Mouse (Mus musculus): ENCODE data around the gene Vmn1r42. TPM values are rescaled to one million over a fixed set of nuclear protein-coding genes. Genes with fewer than 3 reads are reported as not detected.
"Not testable (repeated sequence)": the region's sequence is repeated elsewhere in the genome, so short reads cannot be mapped to it uniquely, and the experiment has no call there.

Gene Vmn1r42
- total RNA-seq (2021), result not detected
- long read RNA-seq, experiment 1, result 0 reads
- long read RNA-seq, experiment 2, result 0 reads

- intact Hi-C loops (cut with DNase I; ENCODE audit: low total_unique reads), result not testable (repeated sequence)
Observed at GRCm38 (mm10) chr6:89876313-89876712, at the start of gene Vmn1r42, which contains the start of gene Vmn1r43. TSS of gene Vmn1r42 (minus strand) at chr6:89876413. TSS of gene Vmn1r43 (minus strand) at chr6:89876413.

GRCm38 (mm10) chr6:89883812-89884211, 7.6 kb upstream of the Vmn1r42 start:
- DNase-seq, result no peak
- intact Hi-C loops (cut with DNase I; ENCODE audit: low total_unique reads), result no loop called here

More at GRCm38 (mm10) chr6:89876313-89876712, at the start of gene Vmn1r42, which contains the start of gene Vmn1r43:
- not testable (repeated sequence) for DNase-seq

- no peak for DNase-seq
- intact Hi-C loops (cut with DNase I; ENCODE audit: low total_unique reads), result no loop called here
Observed at GRCm38 (mm10) chr6:89883360-89883759, 7.1 kb upstream of the Vmn1r42 start, which contains the start of gene Vmn1r44. TSS of gene Vmn1r44 (plus strand) at chr6:89883660.

- intact Hi-C loops (cut with DNase I; ENCODE audit: low total_unique reads), result no loop called here
Observed at GRCm38 (mm10) chr6:89880867-89881266, 4.7 kb upstream of the Vmn1r42 start.

GRCm38 (mm10) chr6:89876963-89877362, 750 bp upstream of the Vmn1r42 start:
- intact Hi-C loops (cut with DNase I; ENCODE audit: low total_unique reads), result no loop called here
- no peak for DNase-seq

More at GRCm38 (mm10) chr6:89880867-89881266, 4.7 kb upstream of the Vmn1r42 start:
- DNase-seq, result no peak

GRCm38 (mm10) chr6:89867976-89868375, 8.2 kb downstream of the Vmn1r42 start:
- no peak for DNase-seq
- intact Hi-C loops (cut with DNase I; ENCODE audit: low total_unique reads), result no loop called here

- intact Hi-C loops (cut with DNase I; ENCODE audit: low total_unique reads), result no loop called here
- no peak for DNase-seq
Observed at GRCm38 (mm10) chr6:89867276-89867675, 8.9 kb downstream of the Vmn1r42 start.

- intact Hi-C loops (cut with DNase I; ENCODE audit: low total_unique reads), result no loop called here
- no peak for DNase-seq
Observed at GRCm38 (mm10) chr6:89863792-89864191, 12.4 kb downstream of the Vmn1r42 start.

GRCm38 (mm10) chr6:89859839-89860238, 16.4 kb downstream of the Vmn1r42 start:
- DNase-seq, result no peak
- intact Hi-C loops (cut with DNase I; ENCODE audit: low total_unique reads), result no loop called here

GRCm38 (mm10) chr6:89857552-89857951, 18.7 kb downstream of the Vmn1r42 start:
- intact Hi-C loops (cut with DNase I; ENCODE audit: low total_unique reads), result no loop called here
- no peak for DNase-seq

Other genes starting within 250 kb of the Vmn1r42 start
- 1 to 10 TPM; 7.2 to 8.5 TPM for gene Txnrd3, start 232.4 kb downstream of the Vmn1r42 start, total RNA-seq (2021)
- gene Vmn1r40, start 168.9 kb downstream of the Vmn1r42 start, total RNA-seq (2021), result not detected
- not detected for gene Vmn1r41, start 135.6 kb downstream of the Vmn1r42 start, total RNA-seq (2021)
- not detected for gene Vmn1r43, start within 50 bp of the Vmn1r42 start, total RNA-seq (2021)
- not detected for gene Vmn1r44, start 7.2 kb upstream of the Vmn1r42 start, total RNA-seq (2021)
- not detected for gene Vmn1r45, start 64.2 kb upstream of the Vmn1r42 start, total RNA-seq (2021)
- not detected for gene Vmn1r46, start 92.9 kb upstream of the Vmn1r42 start, total RNA-seq (2021)
- not detected for gene Vmn1r47, start 139.7 kb upstream of the Vmn1r42 start, total RNA-seq (2021)
- not detected for gene Vmn1r48, start 160.4 kb upstream of the Vmn1r42 start, total RNA-seq (2021)
- gene Vmn1r49, start 202.1 kb upstream of the Vmn1r42 start, total RNA-seq (2021), result not detected
- not detected for gene Vmn1r50, start 225.0 kb upstream of the Vmn1r42 start, total RNA-seq (2021)
- not detected for gene Vmn1r51, start 246.2 kb upstream of the Vmn1r42 start, total RNA-seq (2021)